Mouse (Mus musculus) midbrain, embryonic 14.5 days (tissue): Measurements from ENCODE around the gene Ice2. TPM values are rescaled to one million over a fixed set of nuclear protein-coding genes. Genes with fewer than 3 reads are reported as not detected.

Experiments used
- ATAC-seq: fragments of 200-750 bp; cut with Nextera tagmentation; 2 replicates; pipeline ENCODE4 v1.8.0; 2017; ENCODE audit warnings: moderate number of reproducible peaks, moderate library complexity; ENCODE audit not compliant: low FRiP score, low TSS enrichment
- DNase-seq: peaks from one replicate; pipeline ENCODE4 v3.0.0-alpha.2; 2015
- H3K27ac ChIP-seq: fragments of 300-500 bp; sonication (generic); replicated peaks from 2 replicates; pipeline ENCODE4 v1.5.1; 2014; ENCODE audit warnings: mild to moderate bottlenecking, low read depth, low read length, moderate library complexity
- H3K27me3 ChIP-seq: fragments of 300-500 bp; sonication (generic); 2 replicates; pipeline ENCODE4 v1.6.1; 2014; ENCODE audit warnings: low read length, control low read depth, mixed read lengths; ENCODE audit not compliant: control insufficient read depth, insufficient read depth
- H3K36me3 ChIP-seq: fragments of 300-500 bp; sonication (generic); 2 replicates; pipeline ENCODE4 v1.6.1; 2014; ENCODE audit warnings: low read length, control low read depth; ENCODE audit not compliant: control insufficient read depth, insufficient read depth
- H3K4me1 ChIP-seq: fragments of 300-500 bp; sonication (generic); 2 replicates; pipeline ENCODE4 v1.6.1; 2014; ENCODE audit warnings: mild to moderate bottlenecking, antibody characterized with exemption, low read length, control low read depth; ENCODE audit not compliant: control insufficient read depth, insufficient read depth
- H3K4me2 ChIP-seq: fragments of 300-500 bp; sonication (generic); 2 replicates; pipeline ENCODE4 v1.6.1; 2014; ENCODE audit warnings: mild to moderate bottlenecking, low read length, moderate library complexity
- H3K4me3 ChIP-seq: fragments of 300-500 bp; sonication (generic); replicated peaks from 2 replicates; pipeline ENCODE4 v1.5.1; 2014; ENCODE audit warnings: low read depth, low read length
- H3K9ac ChIP-seq: fragments of 300-500 bp; sonication (generic); replicated peaks from 2 replicates; pipeline ENCODE4 v1.6.1; 2014; ENCODE audit warnings: mild to moderate bottlenecking, low read length, moderate library complexity
- H3K9me3 ChIP-seq: fragments of 300-500 bp; sonication (generic); 2 replicates; pipeline ENCODE4 v1.6.1; 2016; ENCODE audit warnings: low read length, control low read depth, mixed read lengths; ENCODE audit not compliant: control insufficient read depth
- WGBS: fragments of 180-500 bp; shearing (Covaris S2); extraction: QIAGEN DNeasy Blood & Tissue Kit; methylation state at CpG from one replicate; pipeline ENCODE4 v1.1.7; 2014; 5-methylcytosine and 5-hydroxymethylcytosine counted together
- polyA plus RNA-seq: library from polyadenylated mRNA; unstranded; fragments of >200 nt; fragmentation: Nextera tagmentation; extraction: Ambion mirVana; gene quantifications from 2 replicates; pipeline ENCODE4 v1.2.1, GENCODE M21; 2014

Ice2 gene
- polyA plus RNA-seq: 10.4 and 12.8 TPM in 2 replicates

DNA sequence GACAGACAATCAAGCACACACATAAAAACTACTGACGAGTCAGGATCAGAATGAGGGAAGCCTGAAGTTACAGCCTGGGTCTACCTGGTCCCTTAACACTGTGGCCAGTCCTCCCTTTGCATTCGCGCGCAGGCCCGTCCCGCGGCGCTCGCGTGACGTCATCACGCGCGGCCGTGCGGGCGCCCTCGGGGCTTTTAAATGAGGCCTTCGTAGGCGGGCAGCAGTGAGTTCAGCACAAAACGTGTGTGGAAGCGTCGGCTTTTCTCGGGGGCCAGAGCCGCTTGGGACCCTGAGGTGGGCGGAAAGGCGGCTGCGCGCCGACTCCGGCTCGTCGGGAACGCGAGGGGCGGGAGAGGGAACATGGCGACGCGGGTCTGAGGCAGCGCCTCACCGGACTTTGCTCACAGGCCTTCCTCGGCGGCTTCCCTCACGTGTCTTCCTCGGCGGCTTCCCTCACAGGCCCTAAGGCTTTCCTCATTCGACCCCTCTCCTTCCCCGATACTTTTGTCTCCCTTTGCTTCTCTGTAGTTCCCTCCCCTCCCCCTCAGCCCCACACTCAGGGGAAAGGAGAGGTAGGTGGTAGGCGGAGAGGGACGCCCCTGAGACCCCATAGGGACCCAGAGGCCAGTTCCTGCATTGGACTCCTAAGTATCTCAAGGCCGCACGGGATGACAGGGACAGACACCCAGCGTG is at the start of gene Ice2:
Ice2 (plus strand) TSS at position 147 of the 693 bp plus-strand sequence.
- no peaks in the 10 kb centered on the region for H3K27me3 ChIP-seq
- H3K36me3 ChIP-seq: no peaks in the 10 kb centered on the region
- peak within 1 kb of the TSS; percentile 86 for H3K4me2 ChIP-seq
- peaks cover 9% of the 10 kb centered on the region for H3K4me1 ChIP-seq
- ATAC-seq (peak; percentile 80; the same call in 1 of the 2 replicates), DNase-seq (peak; percentile 94)
- under 1% methylated on average over 53 of the region's 53 CpGs for WGBS
- peak within 1 kb of the TSS; percentile 60 for H3K4me3 ChIP-seq
- peak within 1 kb of the TSS; percentile 89 for H3K27ac ChIP-seq
- peak within 1 kb of the TSS; percentile 80 for H3K9ac ChIP-seq
- no peaks in the 10 kb centered on the region for H3K9me3 ChIP-seq

DNA sequence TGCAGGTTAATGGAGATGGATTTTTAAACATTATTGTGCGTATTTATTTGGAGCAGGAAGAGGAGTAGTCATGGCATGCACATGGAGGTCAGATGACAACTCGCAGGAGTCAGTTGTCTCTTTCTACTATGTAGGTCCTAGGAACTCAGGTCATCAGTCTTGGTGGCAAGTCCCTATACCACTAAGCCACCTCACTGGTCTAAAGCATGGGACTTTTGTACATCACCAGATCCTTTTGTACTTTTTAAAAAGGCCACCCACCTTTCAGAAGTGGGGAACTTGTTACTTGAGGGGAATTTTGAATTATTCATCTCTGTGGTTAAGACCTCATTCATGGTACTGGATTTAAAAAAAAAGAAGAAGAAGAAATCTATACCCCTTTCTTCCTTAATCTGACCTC is 48.2 kb upstream of the Ice2 start:
- Histone ChIP-seq H3K36me3 (no peaks in the 10 kb centered on the region), H3K4me3 (no peak overlapping the region), H3K9ac (no peak overlapping the region), H3K9me3 (no peaks in the 10 kb centered on the region), H3K27ac (no peak overlapping the region), H3K4me2 (no peak overlapping the region), H3K4me1 (peaks cover 3% of the 10 kb centered on the region; the same call in 1 of the 2 replicates), H3K27me3 (no peaks in the 10 kb centered on the region)
- ATAC-seq (no peak), DNase-seq (no peak)
- 89% methylated on average over 2 of the region's 2 CpGs for WGBS

DNA sequence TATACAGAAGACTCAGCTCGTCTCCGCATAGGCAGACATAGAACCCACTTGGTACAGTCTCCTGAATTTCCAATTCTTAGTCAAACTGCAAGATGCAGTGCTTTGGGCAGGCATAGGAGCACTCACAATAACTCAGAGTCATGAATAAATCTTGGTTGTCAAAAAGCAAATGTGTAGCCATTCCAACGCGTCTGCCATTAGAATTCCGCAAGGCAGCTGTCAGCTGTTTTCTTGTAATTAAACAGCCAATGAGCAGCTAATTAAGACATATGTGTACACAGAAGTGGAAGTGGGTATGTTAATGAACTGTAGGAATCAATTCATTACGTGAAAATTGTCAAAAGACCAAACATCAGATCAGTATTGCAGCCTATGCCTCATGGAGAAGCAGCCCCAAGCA is 43.5 kb upstream of the Ice2 start:
- no peaks in the 10 kb centered on the region for H3K9me3 ChIP-seq
- no peak for ATAC-seq
- no peak overlapping the region for H3K4me2 ChIP-seq
- no peaks in the 10 kb centered on the region for H3K27me3 ChIP-seq
- WGBS: 74% methylated on average over 6 of the region's 6 CpGs
- peaks cover 10% of the 10 kb centered on the region; the same call in 1 of the 2 replicates for H3K4me1 ChIP-seq
- no peak for DNase-seq
- H3K4me3 ChIP-seq: no peak overlapping the region
- no peak overlapping the region for H3K9ac ChIP-seq
- no peaks in the 10 kb centered on the region for H3K36me3 ChIP-seq
- H3K27ac ChIP-seq: no peak overlapping the region

DNA sequence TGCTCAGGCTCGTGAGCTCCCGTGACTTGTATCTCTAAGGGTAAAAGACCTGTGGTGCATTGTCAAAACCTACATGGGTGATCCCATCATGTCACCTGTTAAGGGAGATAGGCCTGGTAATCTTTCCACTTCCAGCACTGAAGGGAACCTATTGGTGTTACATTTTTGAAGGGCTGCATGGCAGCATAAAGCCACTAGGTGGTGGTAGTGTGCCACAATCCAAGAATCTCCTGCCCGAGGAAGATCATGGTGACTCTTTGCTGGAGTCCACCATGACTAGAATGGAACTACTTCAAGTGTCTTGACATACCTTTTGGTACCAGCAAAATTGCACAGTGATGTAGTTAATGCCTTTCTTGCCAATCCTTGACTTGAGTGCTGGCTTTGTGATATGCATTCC is 39.9 kb upstream of the Ice2 start:
- 39% methylated on average over 3 of the region's 3 CpGs for WGBS
- H3K4me1 ChIP-seq: peaks cover 10% of the 10 kb centered on the region; the same call in 1 of the 2 replicates
- H3K4me3 ChIP-seq: no peak overlapping the region
- no peaks in the 10 kb centered on the region for H3K27me3 ChIP-seq
- no peaks in the 10 kb centered on the region for H3K9me3 ChIP-seq
- DNase-seq (peak; percentile 83), ATAC-seq (no peak)
- H3K4me2 ChIP-seq: no peak overlapping the region
- no peak overlapping the region for H3K27ac ChIP-seq
- no peak overlapping the region for H3K9ac ChIP-seq
- H3K36me3 ChIP-seq: no peaks in the 10 kb centered on the region

DNA sequence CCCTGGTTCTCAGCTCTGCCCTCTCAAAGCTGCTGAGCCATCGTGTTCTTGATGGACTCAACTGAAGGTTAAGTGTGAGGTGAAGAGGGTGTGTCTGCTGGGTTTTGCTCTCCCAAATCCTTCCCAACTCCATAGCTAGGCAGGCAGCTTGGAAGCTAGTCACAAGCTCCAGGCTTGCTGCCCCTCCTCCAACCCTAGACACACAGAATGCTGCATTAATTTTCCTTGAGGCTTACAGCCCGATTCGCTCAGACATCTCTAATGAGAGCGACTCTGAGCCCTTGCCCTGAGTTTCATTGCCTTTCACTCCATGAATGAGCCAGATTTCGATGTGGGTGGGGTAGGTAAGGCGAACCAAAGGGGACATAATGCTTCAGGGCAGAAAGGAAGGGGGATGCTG is 38.9 kb upstream of the Ice2 start:
- Histone ChIP-seq H3K4me1 (peaks cover 10% of the 10 kb centered on the region; the same call in 1 of the 2 replicates), H3K9ac (no peak overlapping the region), H3K4me2 (no peak overlapping the region), H3K36me3 (no peaks in the 10 kb centered on the region), H3K27ac (peak overlapping the region; percentile 32; the same call in 1 of the 2 replicates), H3K27me3 (no peaks in the 10 kb centered on the region), H3K4me3 (no peak overlapping the region), H3K9me3 (no peaks in the 10 kb centered on the region)
- WGBS: 49% methylated on average over 6 of the region's 6 CpGs
- DNase-seq (peak; percentile 68), ATAC-seq (no peak)

DNA sequence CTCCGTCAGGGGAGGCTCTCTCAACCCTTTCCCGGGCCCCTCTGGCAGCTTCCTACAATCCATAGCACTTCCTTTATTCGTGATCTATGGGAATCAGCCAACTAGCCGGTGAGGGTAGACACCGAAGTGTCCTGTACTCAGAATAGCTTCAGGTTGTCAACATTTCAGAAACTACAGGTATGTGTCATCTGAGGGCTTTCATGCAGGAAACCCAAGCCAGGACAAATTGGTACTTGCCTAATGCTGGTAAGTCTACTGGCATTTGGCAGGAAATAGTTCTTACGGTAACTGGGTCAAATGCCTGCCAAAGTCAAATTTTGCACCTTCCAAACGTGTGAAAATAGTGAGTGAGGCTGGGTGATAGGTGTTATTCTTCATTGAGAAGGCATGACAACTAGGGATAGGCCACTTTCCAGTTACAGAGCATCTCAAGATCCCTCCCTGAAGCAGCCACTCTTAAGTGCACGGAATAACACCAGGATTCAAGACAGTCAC is 35.7 kb upstream of the Ice2 start:
- 91% methylated on average over 8 of the region's 8 CpGs for WGBS
- H3K27ac ChIP-seq: no peak overlapping the region
- no peaks in the 10 kb centered on the region for H3K9me3 ChIP-seq
- ATAC-seq (no peak), DNase-seq (no peak)
- H3K4me1 ChIP-seq: peaks cover 10% of the 10 kb centered on the region; the same call in 1 of the 2 replicates
- no peaks in the 10 kb centered on the region for H3K27me3 ChIP-seq
- no peak overlapping the region for H3K9ac ChIP-seq
- no peak overlapping the region for H3K4me3 ChIP-seq
- H3K36me3 ChIP-seq: no peaks in the 10 kb centered on the region
- H3K4me2 ChIP-seq: no peak overlapping the region

DNA sequence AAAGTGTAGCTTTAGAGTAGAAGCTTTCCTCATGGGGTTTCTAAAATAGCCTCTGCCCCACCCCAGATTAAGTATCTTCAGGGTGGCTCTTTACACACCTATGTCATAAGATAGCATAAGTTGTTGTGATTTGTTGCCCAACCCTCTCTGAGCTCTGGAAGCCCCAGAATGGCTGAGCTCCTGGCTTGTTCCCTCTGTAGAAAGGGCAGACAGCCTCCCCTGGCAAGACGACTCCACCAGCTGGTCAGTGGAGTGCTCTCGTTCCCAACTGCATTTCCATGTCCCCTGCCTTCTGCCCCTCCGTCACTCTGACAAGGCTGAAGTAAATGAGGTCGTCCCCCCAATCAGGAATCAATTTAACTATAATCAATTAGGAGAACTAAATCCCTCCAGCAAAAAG is 34.9 kb upstream of the Ice2 start:
- no peaks in the 10 kb centered on the region for H3K27me3 ChIP-seq
- no peaks in the 10 kb centered on the region for H3K9me3 ChIP-seq
- H3K4me2 ChIP-seq: no peak overlapping the region
- WGBS: 58% methylated on average over 4 of the region's 4 CpGs
- H3K4me3 ChIP-seq: no peak overlapping the region
- H3K9ac ChIP-seq: no peak overlapping the region
- no peaks in the 10 kb centered on the region for H3K36me3 ChIP-seq
- DNase-seq (no peak), ATAC-seq (no peak)
- H3K4me1 ChIP-seq: peaks cover 10% of the 10 kb centered on the region; the same call in 1 of the 2 replicates
- no peak overlapping the region for H3K27ac ChIP-seq

DNA sequence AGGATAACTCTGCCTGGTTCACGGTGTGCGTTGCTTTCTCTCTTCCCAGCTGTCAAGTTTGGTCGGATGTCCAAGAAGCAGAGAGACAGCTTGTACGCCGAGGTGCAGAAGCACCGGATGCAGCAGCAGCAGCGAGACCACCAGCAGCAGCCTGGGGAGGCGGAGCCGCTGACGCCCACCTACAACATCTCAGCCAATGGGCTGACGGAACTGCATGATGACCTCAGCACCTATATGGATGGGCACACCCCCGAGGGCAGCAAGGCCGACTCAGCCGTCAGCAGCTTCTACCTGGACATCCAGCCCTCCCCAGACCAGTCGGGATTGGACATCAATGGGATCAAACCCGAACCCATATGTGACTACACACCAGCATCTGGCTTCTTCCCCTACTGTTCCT is 33.6 kb upstream of the Ice2 start:
- Histone ChIP-seq H3K9me3 (no peaks in the 10 kb centered on the region), H3K9ac (no peak overlapping the region), H3K4me2 (no peak overlapping the region), H3K27ac (no peak overlapping the region), H3K27me3 (no peaks in the 10 kb centered on the region), H3K4me3 (no peak overlapping the region), H3K36me3 (no peaks in the 10 kb centered on the region), H3K4me1 (peaks cover 1% of the 10 kb centered on the region; the same call in 1 of the 2 replicates)
- DNase-seq: no peak
- WGBS: 52% methylated on average over 16 of the region's 16 CpGs
- ATAC-seq: no peak

DNA sequence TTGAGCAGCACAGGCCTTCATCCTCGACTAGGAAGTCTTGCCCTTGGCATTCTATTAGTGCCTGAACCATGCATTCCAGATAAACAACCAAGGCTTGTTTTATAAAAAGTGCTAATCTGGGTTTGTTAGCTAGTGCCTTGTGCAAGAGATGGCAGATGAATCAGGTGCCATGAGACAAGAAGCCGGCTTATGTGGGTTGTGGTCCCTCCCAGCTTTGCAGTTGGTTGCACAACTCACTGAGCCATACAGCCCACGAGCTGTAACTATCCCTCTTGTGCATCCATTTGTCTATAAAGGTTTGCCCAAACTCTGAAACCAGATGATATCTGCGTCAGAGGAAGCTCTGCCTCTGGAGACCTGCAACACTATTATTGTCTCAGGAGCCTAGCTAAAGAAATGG is 30.7 kb upstream of the Ice2 start:
- WGBS: 70% methylated on average over 4 of the region's 4 CpGs

More for the DNA sequence above, 30.7 kb upstream of the Ice2 start:
- H3K27me3 ChIP-seq: no peaks in the 10 kb centered on the region
- no peak overlapping the region for H3K4me3 ChIP-seq
- H3K9ac ChIP-seq: no peak overlapping the region
- H3K4me2 ChIP-seq: no peak overlapping the region
- no peaks in the 10 kb centered on the region for H3K4me1 ChIP-seq
- DNase-seq (no peak), ATAC-seq (no peak)
- no peak overlapping the region for H3K27ac ChIP-seq
- H3K36me3 ChIP-seq: no peaks in the 10 kb centered on the region
- no peaks in the 10 kb centered on the region for H3K9me3 ChIP-seq
